ENCODE assay signal across 13 mouse cellular contexts in genomic region chr5:20462376-20462775, GRCm38 (mm10).
A peak's percentile ranks its signal among the peaks of the same experiment; 100 is the strongest.
DNase-seq lines count a peak whose midpoint lies in the region; ATAC-seq and TF ChIP-seq lines count a peak whose summit lies in the region.
"Had no signal": no experiment of that assay in that cellular context is flagged by ENCODE, and none has a peak within 500 bp of the region (broad histone marks: within the 10 kb centered on the region; RNA-seq: fewer than 3 reads in every experiment).

No protein-coding gene starts in this region.

- no peak overlapping the region for H3K9ac ChIP-seq in forebrain, postnatal 0 days
- H3K9ac ChIP-seq in kidney, embryonic 14.5 days (ENCODE audit: low read depth, low read length): no peak overlapping the region
- H3K9ac ChIP-seq: hindbrain, embryonic 15.5 days; liver, embryonic 14.5 days; midbrain, embryonic 12.5 days had no signal

- no peaks in the 10 kb centered on the region for H3K9me3 ChIP-seq in heart, embryonic 10.5 days
- no peaks in the 10 kb centered on the region for H3K9me3 ChIP-seq in forebrain, postnatal 0 days (ENCODE audit: low read length)
- no peaks in the 10 kb centered on the region for H3K9me3 ChIP-seq in kidney, embryonic 14.5 days (ENCODE audit: control insufficient read depth, low read length)
- H3K9me3 ChIP-seq: hindbrain, embryonic 15.5 days; midbrain, embryonic 12.5 days had no signal

- peak; percentile 6 for DNase-seq in heart, postnatal 4 days
- no peak for DNase-seq in heart, embryonic 10.5 days (ENCODE audit: low spot score)
- DNase-seq in cerebellum, postnatal 10 days: peak; percentile 76 to 83
- peak; percentile 56 for DNase-seq in forebrain, postnatal 0 days
- peak; percentile 35 to 88 for DNase-seq in left cerebral cortex, postnatal 25 days (ENCODE audit: low spot score in 2 of 2)
- no peak for DNase-seq in kidney, postnatal 4 days
- DNase-seq: kidney, postnatal 36 days; spleen, adult 18-20 months; thymus, adult 18-20 months had no signal

- H3K4me1 ChIP-seq in heart, embryonic 10.5 days: no peaks in the 10 kb centered on the region
- no peaks in the 10 kb centered on the region for H3K4me1 ChIP-seq in forebrain, postnatal 0 days (ENCODE audit: insufficient read depth)
- H3K4me1 ChIP-seq in kidney, embryonic 14.5 days (ENCODE audit: control insufficient read depth, insufficient read depth, low read length): no peaks in the 10 kb centered on the region
- H3K4me1 ChIP-seq: hindbrain, embryonic 15.5 days; midbrain, embryonic 12.5 days had no signal

- no peak overlapping the region for H3K4me3 ChIP-seq in heart, embryonic 10.5 days
- H3K4me3 ChIP-seq in forebrain, postnatal 0 days (ENCODE audit: low read depth, low read length): no peak overlapping the region
- H3K4me3 ChIP-seq in kidney, embryonic 14.5 days (ENCODE audit: low read length): no peak overlapping the region
- H3K4me3 ChIP-seq: hindbrain, embryonic 15.5 days; midbrain, embryonic 12.5 days had no signal

- H3K27me3 ChIP-seq in heart, embryonic 10.5 days (ENCODE audit: insufficient read depth, poor library complexity, severe bottlenecking): no peaks in the 10 kb centered on the region
- no peaks in the 10 kb centered on the region for H3K27me3 ChIP-seq in forebrain, postnatal 0 days (ENCODE audit: insufficient read depth, low read length)
- H3K27me3 ChIP-seq in kidney, embryonic 14.5 days (ENCODE audit: control insufficient read depth, insufficient read depth, low read length): no peaks in the 10 kb centered on the region
- H3K27me3 ChIP-seq: hindbrain, embryonic 15.5 days; midbrain, embryonic 12.5 days had no signal

- 83% methylated on average over 2 of the region's 2 CpGs for WGBS in heart, embryonic 10.5 days
- 55% methylated on average over 2 of the region's 2 CpGs for WGBS in forebrain, postnatal 0 days
- 95% methylated on average over 2 of the region's 2 CpGs for WGBS in kidney, embryonic 14.5 days

- H3K36me3 ChIP-seq in heart, embryonic 10.5 days: no peaks in the 10 kb centered on the region
- H3K36me3 ChIP-seq in forebrain, postnatal 0 days (ENCODE audit: insufficient read depth): peaks cover 6% of the 10 kb centered on the region; the same call in 1 of the 2 replicates
- no peaks in the 10 kb centered on the region for H3K36me3 ChIP-seq in kidney, embryonic 14.5 days (ENCODE audit: control insufficient read depth, insufficient read depth, low read length)
- H3K36me3 ChIP-seq: midbrain, embryonic 12.5 days had no signal

- intact Hi-C loops in left cerebral cortex, postnatal 25 days (cut with DNase I): loop anchor here (5.0 kb wide), 1 partner anchor 55 kb away; no protein-coding TSS in a partner anchor

- ATAC-seq in forebrain, postnatal 0 days: peak; percentile 80
- ATAC-seq in kidney, embryonic 14.5 days (ENCODE audit: low FRiP score, low TSS enrichment): no peak

- H3K27ac ChIP-seq in heart, embryonic 10.5 days: no peak overlapping the region
- no peak overlapping the region for H3K27ac ChIP-seq in forebrain, postnatal 0 days (ENCODE audit: low read depth, low read length)
- H3K27ac ChIP-seq in kidney, embryonic 14.5 days (ENCODE audit: low read depth, low read length): no peak overlapping the region
- H3K27ac ChIP-seq: hindbrain, embryonic 15.5 days; liver, embryonic 14.5 days; midbrain, embryonic 12.5 days had no signal

- H3K4me2 ChIP-seq in forebrain, postnatal 0 days (ENCODE audit: low read depth): no peak overlapping the region
- H3K4me2 ChIP-seq in kidney, embryonic 14.5 days (replicated peaks; ENCODE audit: low read depth, low read length): no peak overlapping the region
- H3K4me2 ChIP-seq: hindbrain, embryonic 15.5 days; midbrain, embryonic 12.5 days had no signal

- TF ChIP-seq CTCF in forebrain, postnatal 0 days (IDR thresholded peaks at IDR 0.05; ENCODE audit: low read depth): 0 out of 2 replicates have a peak, but pooled peaks have one; percentile 2

Comparison
In these comparisons a context has a peak if more than half of its experiments do, and no peak if none do; other contexts are left out.
1. DNase-seq: peak in heart, postnatal 4 days (single experiment), cerebellum, postnatal 10 days (2 of 2), forebrain, postnatal 0 days (single experiment) and left cerebral cortex, postnatal 25 days (2 of 2); none in heart, embryonic 10.5 days (single experiment) and kidney, postnatal 4 days (0 of 2).